In genomic region chr5:149245965-149246470, GRCm38 (mm10) we compare ENCODE assay signal across 8 mouse cellular contexts. TPM values are rescaled to one million over a fixed set of nuclear protein-coding genes. Genes with fewer than 3 reads are reported as not detected.
DNase-seq lines count a peak whose midpoint lies in the region; ATAC-seq and TF ChIP-seq lines count a peak whose summit lies in the region.

No protein-coding gene starts in this region.

- no peaks in the 10 kb centered on the region for H3K27me3 ChIP-seq in G1E (ENCODE audit: insufficient read depth, low read length)
- H3K27me3 ChIP-seq in intestine, embryonic 16.5 days (replicated peaks; ENCODE audit: control insufficient read depth, insufficient read depth, low read length), result no peaks in the 10 kb centered on the region
- H3K27me3 ChIP-seq in lung, embryonic 14.5 days (ENCODE audit: insufficient read depth, low read length), result no peaks in the 10 kb centered on the region
- no peaks in the 10 kb centered on the region for H3K27me3 ChIP-seq in neural tube, embryonic 13.5 days

- H3K9me3 ChIP-seq in G1E (replicated peaks), result peaks cover 16% of the 10 kb centered on the region
- H3K9me3 ChIP-seq in intestine, embryonic 16.5 days (ENCODE audit: control insufficient read depth, low read length), result no peaks in the 10 kb centered on the region
- no peaks in the 10 kb centered on the region for H3K9me3 ChIP-seq in lung, embryonic 14.5 days (ENCODE audit: low read depth, low read length)
- no peaks in the 10 kb centered on the region for H3K9me3 ChIP-seq in neural tube, embryonic 13.5 days

- peak overlapping the region; percentile 52 for H3K27ac ChIP-seq in intestine, embryonic 16.5 days (ENCODE audit: low read length)
- H3K27ac ChIP-seq in lung, embryonic 14.5 days (ENCODE audit: low read depth), result peak overlapping the region; percentile 46; the same call in 1 of the 2 replicates
- H3K27ac ChIP-seq in neural tube, embryonic 13.5 days (replicated peaks), result no peak overlapping the region

- peak overlapping the region; percentile 65 for H3K9ac ChIP-seq in intestine, embryonic 16.5 days (ENCODE audit: low read depth, low read length)
- H3K9ac ChIP-seq in lung, embryonic 14.5 days, result peak overlapping the region; percentile 42
- peak overlapping the region; percentile 47; the same call in 1 of the 2 replicates for H3K9ac ChIP-seq in neural tube, embryonic 13.5 days

- TF ChIP-seq CTCF in G1E (IDR thresholded peaks at IDR 0.05; ENCODE audit: low read depth, low read length), result no peak
- TF ChIP-seq CTCF in brain, embryonic 14.5 days (IDR thresholded peaks at IDR 0.05; ENCODE audit: borderline replicate concordance, extremely low read depth, insufficient read depth, insufficient read length), result no peak
- no peak for TF ChIP-seq CTCF in lung, embryonic 14.5 days (IDR thresholded peaks at IDR 0.05; ENCODE audit: low read depth)

- no peak for TF ChIP-seq POLR2A in brain, embryonic 14.5 days (IDR thresholded peaks at IDR 0.05; ENCODE audit: borderline replicate concordance, extremely low read depth, insufficient read depth, insufficient read length, poor library complexity, severe bottlenecking)

- H3K4me2 ChIP-seq in intestine, embryonic 16.5 days (ENCODE audit: low read depth, low read length), result peak overlapping the region; percentile 55
- H3K4me2 ChIP-seq in lung, embryonic 14.5 days, result peak overlapping the region; percentile 67
- H3K4me2 ChIP-seq in neural tube, embryonic 13.5 days, result peak overlapping the region; percentile 42

- peaks cover 36% of the 10 kb centered on the region for H3K4me1 ChIP-seq in G1E (ENCODE audit: insufficient read depth, low read depth, low read length)
- H3K4me1 ChIP-seq in intestine, embryonic 16.5 days (ENCODE audit: control insufficient read depth, insufficient read depth, low read length), result peaks cover 13% of the 10 kb centered on the region
- peaks cover 16% of the 10 kb centered on the region; the same call in 1 of the 2 replicates for H3K4me1 ChIP-seq in lung, embryonic 14.5 days (ENCODE audit: insufficient read depth)
- peaks cover 13% of the 10 kb centered on the region for H3K4me1 ChIP-seq in neural tube, embryonic 13.5 days (replicated peaks)

- DNase-seq in G1E (ENCODE audit: low spot score), result peak; percentile 98
- DNase-seq in brain, embryonic 14.5 days (ENCODE audit: low read depth), result peak; percentile 35
- DNase-seq in heart, adult 11 months, result peak; percentile 99
- DNase-seq in lung, embryonic 14.5 days, result peak; percentile 65
- no peak for DNase-seq in cerebellum, postnatal 14 days
- no peak for DNase-seq in right cerebral cortex, postnatal 25 days

- WGBS in intestine, embryonic 16.5 days, result 7% methylated on average over 16 of the region's 16 CpGs
- WGBS in lung, embryonic 14.5 days, result 5% methylated on average over 15 of the region's 16 CpGs
- WGBS in neural tube, embryonic 13.5 days, result 25% methylated on average over 16 of the region's 16 CpGs

- peak overlapping the region; percentile 68 for H3K4me3 ChIP-seq in G1E (ENCODE audit: low read depth, low read length)
- H3K4me3 ChIP-seq in intestine, embryonic 16.5 days (ENCODE audit: low read length), result peak overlapping the region; percentile 37
- H3K4me3 ChIP-seq in lung, embryonic 14.5 days (ENCODE audit: low read depth, low read length), result peak overlapping the region; percentile 27
- H3K4me3 ChIP-seq in neural tube, embryonic 13.5 days, result 0 out of 2 replicates have a peak overlapping the region, but pooled peaks have one; percentile 8

- no peaks in the 10 kb centered on the region for H3K36me3 ChIP-seq in G1E (replicated peaks)
- no peaks in the 10 kb centered on the region for H3K36me3 ChIP-seq in intestine, embryonic 16.5 days (ENCODE audit: control insufficient read depth, insufficient read depth, low read length)
- no peaks in the 10 kb centered on the region for H3K36me3 ChIP-seq in lung, embryonic 14.5 days (ENCODE audit: insufficient read depth)
- H3K36me3 ChIP-seq in neural tube, embryonic 13.5 days, result no peaks in the 10 kb centered on the region

- peak; percentile 97 for ATAC-seq in G1E (ENCODE audit: extremely low read depth, insufficient number of reproducible peaks, low FRiP score, poor library complexity, severe bottlenecking)
- ATAC-seq in intestine, embryonic 16.5 days, result peak; percentile 91
- peak; percentile 88 for ATAC-seq in lung, embryonic 14.5 days (ENCODE audit: insufficient read depth)
- ATAC-seq in neural tube, embryonic 13.5 days (ENCODE audit: low read depth), result peak; percentile 59

RNA-seq across cellular contexts. Expression of gene Alox5ap, which starts 18.5 kb away (rescaled TPM):
- total RNA-seq in G1E (2014; fragmentation: Nextera tagmentation) (38.1 and 43.8 TPM in 2 replicates), G1E (2017) (143 and 157 TPM in 2 replicates)
- 1.0 and 1.5 TPM in 2 replicates for polyA plus RNA-seq in G1E (2012)
- polyA plus RNA-seq in brain, embryonic 14.5 days (2012; rRNA removed), result 11.4 and 12.7 TPM in 2 replicates
- polyA plus RNA-seq in intestine, embryonic 16.5 days (2015; fragmentation: Nextera tagmentation; extraction: Ambion mirVana), result 11.2 and 11.4 TPM in 2 replicates
- 9.3 and 20.5 TPM in 2 replicates for polyA plus RNA-seq in lung, embryonic 14.5 days (2014; fragmentation: Nextera tagmentation; extraction: Ambion mirVana)
- polyA plus RNA-seq in neural tube, embryonic 13.5 days (2015; fragmentation: Nextera tagmentation; extraction: Ambion mirVana), result 9.3 and 14.7 TPM in 2 replicates

Comparison
In these comparisons a context has a peak if more than half of its experiments do, and no peak if none do; other contexts are left out.
1. DNase-seq: peak in G1E (single experiment), brain, embryonic 14.5 days (single experiment), heart, adult 11 months (single experiment) and lung, embryonic 14.5 days (single experiment); none in cerebellum, postnatal 14 days (0 of 2) and right cerebral cortex, postnatal 25 days (single experiment).
2. H3K4me3 ChIP-seq: peak in every context shown above with its lines; median percentile 68 in G1E; 37 in intestine, embryonic 16.5 days; 27 in lung, embryonic 14.5 days; 8 in neural tube, embryonic 13.5 days.
3. Peak in every context shown above with its lines, with median percentiles within 50 percentile points of each other: ATAC-seq, H3K4me2 ChIP-seq and H3K9ac ChIP-seq.